Mouse (Mus musculus) neural tube, embryonic 13.5 days (tissue): Measurements from ENCODE around the gene Caprin2. TPM values are rescaled to one million over a fixed set of nuclear protein-coding genes. Genes with fewer than 3 reads are reported as not detected.
"Not testable (repeated sequence)": the region's sequence is repeated elsewhere in the genome, so short reads cannot be mapped to it uniquely, and the experiment has no call there.

Source experiments
- ATAC-seq: fragments of 200-750 bp; cut with Nextera tagmentation; 2 replicates; pipeline ENCODE4 v1.8.0; 2017; ENCODE audit warnings: low read depth, mild to moderate bottlenecking, moderate TSS enrichment, moderate library complexity
- H3K27ac ChIP-seq: fragments of 300-500 bp; sonication (generic); replicated peaks from 2 replicates; pipeline ENCODE4 v1.5.1; 2015; ENCODE audit warnings: moderate library complexity, mild to moderate bottlenecking, inconsistent platforms
- H3K27me3 ChIP-seq: fragments of 300-500 bp; sonication (generic); 2 replicates; pipeline ENCODE4 v1.6.1; 2015; ENCODE audit warnings: mild to moderate bottlenecking, inconsistent platforms
- H3K36me3 ChIP-seq: fragments of 300-500 bp; sonication (generic); 2 replicates; pipeline ENCODE4 v1.6.1; 2015; ENCODE audit warnings: mild to moderate bottlenecking, inconsistent platforms
- H3K4me1 ChIP-seq: fragments of 300-500 bp; sonication (generic); replicated peaks from 2 replicates; pipeline ENCODE4 v1.6.1; 2015; ENCODE audit warnings: inconsistent platforms
- H3K4me2 ChIP-seq: fragments of 300-500 bp; sonication (generic); 2 replicates; pipeline ENCODE4 v1.6.1; 2015; ENCODE audit warnings: inconsistent platforms, mild to moderate bottlenecking, moderate library complexity
- H3K4me3 ChIP-seq: fragments of 300-500 bp; sonication (generic); 2 replicates; pipeline ENCODE4 v1.5.1; 2015; ENCODE audit warnings: mild to moderate bottlenecking, inconsistent platforms
- H3K9ac ChIP-seq: fragments of 300-500 bp; sonication (generic); 2 replicates; pipeline ENCODE4 v1.6.1; 2015; ENCODE audit warnings: moderate library complexity, mild to moderate bottlenecking, inconsistent platforms
- H3K9me3 ChIP-seq: fragments of 300-500 bp; sonication (generic); 2 replicates; pipeline ENCODE4 v1.6.1; 2016; ENCODE audit warnings: inconsistent platforms
- WGBS: fragments of 180-500 bp; shearing (Covaris S2); methylation state at CpG from one replicate; pipeline ENCODE4 v1.1.7; 2015; 5-methylcytosine and 5-hydroxymethylcytosine counted together
- polyA plus RNA-seq: library from polyadenylated mRNA; unstranded; fragments of >200 nt; fragmentation: Nextera tagmentation; extraction: Ambion mirVana; gene quantifications from 2 replicates; pipeline ENCODE4 v1.2.1, GENCODE M21; 2015

Gene Caprin2
- polyA plus RNA-seq, 1 experiment from 2014 or later: 14.7 TPM

DNA sequence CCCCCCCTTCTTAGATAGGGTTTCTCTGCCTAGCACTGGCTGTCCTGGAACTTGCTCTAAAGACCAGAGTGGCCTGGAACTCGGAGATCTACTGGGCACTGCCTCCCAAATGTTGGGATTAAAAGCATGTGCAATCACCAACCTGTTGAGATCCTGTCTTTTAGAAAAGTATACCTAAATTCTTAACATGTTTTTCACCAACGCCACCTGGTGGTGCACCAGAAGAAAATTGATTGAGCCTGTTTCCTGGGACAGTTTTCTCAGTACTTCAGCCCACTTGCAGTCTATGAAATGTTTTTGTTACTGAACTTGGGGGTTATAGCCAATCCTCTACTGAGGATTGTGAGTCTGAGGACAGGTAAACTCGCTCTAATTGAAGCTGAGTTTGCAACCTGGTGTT is 20.8 kb upstream of the Caprin2 start:
- H3K27ac ChIP-seq: no peak overlapping the region
- no peak for ATAC-seq
- 33% methylated on average over 3 of the region's 3 CpGs for WGBS

DNA sequence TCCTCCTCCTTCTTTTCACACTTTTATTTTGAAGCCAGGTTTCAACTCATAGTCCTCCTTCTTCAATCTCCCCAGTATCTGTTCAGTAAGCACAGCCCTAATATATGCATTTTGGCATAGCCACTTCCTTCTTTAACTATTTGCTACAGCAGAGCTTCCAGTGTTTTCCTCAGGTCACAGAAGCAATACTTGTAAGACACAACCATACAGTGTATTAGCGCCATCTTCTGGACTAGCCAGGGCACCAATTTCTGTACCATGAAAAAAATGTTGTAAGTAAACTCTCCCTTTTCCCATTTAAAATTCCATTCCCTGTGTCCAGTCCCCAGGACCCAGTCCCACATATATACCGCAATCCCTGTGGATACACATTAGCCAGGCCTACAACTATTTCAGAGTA is 17.9 kb upstream of the Caprin2 start:
- Histone ChIP-seq H3K27ac (no peak overlapping the region), H3K36me3 (0 out of 2 replicates have a peak, but pooled peaks cover 6% of the 10 kb centered on the region), H3K27me3 (no peaks in the 10 kb centered on the region), H3K4me2 (no peak overlapping the region), H3K4me3 (no peak overlapping the region), H3K4me1 (no peaks in the 10 kb centered on the region), H3K9me3 (no peaks in the 10 kb centered on the region), H3K9ac (no peak overlapping the region)
- WGBS: 12% methylated on average over 2 of the region's 2 CpGs
- peak; percentile 63; the same call in 1 of the 2 replicates for ATAC-seq

More for the DNA sequence above, 20.8 kb upstream of the Caprin2 start:
- Histone ChIP-seq H3K4me3 (no peak overlapping the region), H3K9ac (no peak overlapping the region), H3K9me3 (no peaks in the 10 kb centered on the region), H3K27me3 (no peaks in the 10 kb centered on the region), H3K4me1 (no peaks in the 10 kb centered on the region), H3K36me3 (peaks cover 24% of the 10 kb centered on the region), H3K4me2 (no peak overlapping the region)

DNA sequence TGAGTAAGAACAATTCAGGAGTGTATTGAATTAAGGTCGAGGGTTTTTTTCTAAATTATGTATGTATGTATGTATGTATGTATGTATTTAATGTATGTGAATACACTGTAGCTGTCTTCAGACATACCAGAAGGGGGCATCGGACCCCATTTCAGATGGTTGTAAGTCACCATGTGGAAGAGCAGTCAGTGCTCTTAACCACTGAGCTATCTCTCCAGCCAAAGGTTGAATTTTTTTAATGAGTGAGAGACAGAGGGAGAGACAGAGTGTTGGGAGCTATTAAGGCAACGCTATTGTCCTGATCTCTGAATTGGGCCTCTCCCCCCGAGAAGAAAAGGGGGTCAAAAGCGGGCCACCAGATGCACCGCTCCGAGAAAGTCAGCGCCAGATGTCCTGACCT is 15.9 kb upstream of the Caprin2 start:
- not testable (repeated sequence) for H3K9ac ChIP-seq, H3K27me3 ChIP-seq, H3K9me3 ChIP-seq, H3K36me3 ChIP-seq, ATAC-seq, H3K4me1 ChIP-seq, H3K27ac ChIP-seq, H3K4me2 ChIP-seq, H3K4me3 ChIP-seq
- 84% methylated on average over 8 of the region's 8 CpGs for WGBS

GRCm38 (mm10) chr6:148906958-148907357 is 10.9 kb upstream of the Caprin2 start:
- H3K4me3 ChIP-seq: no peak overlapping the region
- 94% methylated on average over 9 of the region's 9 CpGs for WGBS
- no peaks in the 10 kb centered on the region for H3K27me3 ChIP-seq
- H3K9me3 ChIP-seq: no peaks in the 10 kb centered on the region
- no peak overlapping the region for H3K4me2 ChIP-seq
- no peaks in the 10 kb centered on the region for H3K4me1 ChIP-seq
- H3K36me3 ChIP-seq: no peaks in the 10 kb centered on the region
- ATAC-seq: no peak
- no peak overlapping the region for H3K9ac ChIP-seq
- H3K27ac ChIP-seq: no peak overlapping the region

- no peak overlapping the region for H3K4me2 ChIP-seq
- WGBS: 79% methylated on average over 3 of the region's 3 CpGs
- H3K36me3 ChIP-seq: no peaks in the 10 kb centered on the region
- H3K4me1 ChIP-seq: no peaks in the 10 kb centered on the region
- no peak overlapping the region for H3K9ac ChIP-seq
- no peaks in the 10 kb centered on the region for H3K27me3 ChIP-seq
- no peak overlapping the region for H3K27ac ChIP-seq
- no peak overlapping the region for H3K4me3 ChIP-seq
- no peak for ATAC-seq
- H3K9me3 ChIP-seq: no peaks in the 10 kb centered on the region
These were observed 6.7 kb upstream of the Caprin2 start for GRCm38 (mm10) chr6:148902728-148903127.

DNA sequence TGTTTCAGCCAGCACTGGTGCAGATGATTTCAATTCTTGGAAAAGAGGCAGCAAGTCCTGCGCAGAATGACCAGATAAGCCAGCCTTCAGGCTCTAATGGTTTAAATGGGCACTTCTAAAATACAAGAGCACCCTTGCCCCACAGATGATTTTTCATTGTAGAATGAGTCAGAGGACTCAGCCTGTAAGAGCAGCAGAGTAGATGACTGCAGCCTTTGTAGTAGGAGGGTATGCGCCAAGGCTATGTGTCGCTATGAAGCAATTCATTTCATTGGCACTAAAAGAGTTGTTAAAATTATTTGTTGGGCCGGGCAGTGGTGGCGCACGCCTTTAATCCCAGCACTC is 442 bp upstream of the Caprin2 start:
- peak; percentile 57 for ATAC-seq
- H3K27me3 ChIP-seq: no peaks in the 10 kb centered on the region
- H3K36me3 ChIP-seq: no peaks in the 10 kb centered on the region
- H3K4me3 ChIP-seq: peak overlapping the region; percentile 70
- 56% methylated on average over 6 of the region's 6 CpGs for WGBS
- no peaks in the 10 kb centered on the region for H3K9me3 ChIP-seq
- H3K4me2 ChIP-seq: peak overlapping the region; percentile 87
- peak overlapping the region; percentile 78 for H3K9ac ChIP-seq
- H3K4me1 ChIP-seq: peaks cover 10% of the 10 kb centered on the region
- H3K27ac ChIP-seq: peak overlapping the region; percentile 94

- H3K27ac ChIP-seq: peak overlapping the region; percentile 94
- no peak for ATAC-seq
- H3K36me3 ChIP-seq: no peaks in the 10 kb centered on the region
These were observed 907 bp downstream of the Caprin2 start for GRCm38 (mm10) chr6:148894888-148895772.

DNA sequence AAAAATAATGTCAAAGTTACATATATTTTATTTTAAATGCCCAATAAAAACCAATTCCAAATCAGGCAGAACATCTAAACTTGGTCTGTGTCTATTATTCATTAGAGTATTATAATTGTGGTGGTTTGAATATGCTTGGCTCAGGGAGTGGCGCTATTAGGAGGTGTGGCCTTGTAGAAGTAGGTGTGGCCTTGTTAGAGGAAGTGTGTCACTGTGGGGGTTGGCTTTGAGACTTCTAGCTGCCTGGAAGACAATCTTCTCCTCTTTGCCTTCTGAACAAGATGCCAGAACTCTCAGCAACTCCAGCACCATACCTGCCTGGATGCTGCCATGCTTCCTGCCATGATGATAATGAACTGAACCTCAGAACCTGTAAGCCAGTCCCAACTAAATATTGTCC is 22.1 kb downstream of the Caprin2 start:
- Histone ChIP-seq H3K9ac (no peak overlapping the region), H3K36me3 (peaks cover 7% of the 10 kb centered on the region), H3K9me3 (no peaks in the 10 kb centered on the region), H3K4me2 (no peak overlapping the region), H3K4me1 (no peaks in the 10 kb centered on the region), H3K27me3 (no peaks in the 10 kb centered on the region), H3K27ac (no peak overlapping the region), H3K4me3 (no peak overlapping the region)
- ATAC-seq: no peak
- WGBS: 100% methylated on average over 1 of the region's 1 CpGs

More at GRCm38 (mm10) chr6:148894888-148895772, 907 bp downstream of the Caprin2 start:
- 15% methylated on average over 18 of the region's 18 CpGs for WGBS
- no peaks in the 10 kb centered on the region for H3K27me3 ChIP-seq
- H3K4me3 ChIP-seq: peak overlapping the region; percentile 70
- peak overlapping the region; percentile 76 for H3K9ac ChIP-seq
- no peaks in the 10 kb centered on the region for H3K9me3 ChIP-seq
- H3K4me2 ChIP-seq: peak overlapping the region; percentile 87
- peaks cover 10% of the 10 kb centered on the region for H3K4me1 ChIP-seq

DNA sequence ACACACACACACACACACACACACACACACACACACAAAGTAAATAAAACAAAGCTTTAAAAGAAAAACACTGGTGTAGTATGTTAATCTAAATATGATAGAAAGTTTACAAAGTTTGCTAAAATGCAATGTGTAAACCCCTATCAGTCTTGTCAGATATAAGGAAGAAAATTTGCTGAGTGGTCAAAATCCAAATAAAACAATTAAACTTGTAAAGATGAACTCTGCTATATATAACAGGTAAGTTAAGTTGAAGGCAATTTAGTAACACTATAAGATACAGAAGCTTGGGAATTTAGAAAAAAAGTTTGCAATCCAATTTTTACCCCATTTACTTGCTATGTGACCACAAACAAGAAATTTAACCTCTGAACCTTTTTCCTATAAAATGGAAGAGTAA is 50.4 kb downstream of the Caprin2 start:
- Histone ChIP-seq H3K9ac (no peak overlapping the region), H3K4me2 (no peak overlapping the region), H3K36me3 (peaks cover 19% of the 10 kb centered on the region; the same call in 1 of the 2 replicates), H3K4me3 (no peak overlapping the region), H3K9me3 (no peaks in the 10 kb centered on the region), H3K27me3 (no peaks in the 10 kb centered on the region), H3K27ac (no peak overlapping the region), H3K4me1 (no peaks in the 10 kb centered on the region)
- no peak for ATAC-seq

- Histone ChIP-seq H3K4me2 (no peak overlapping the region), H3K9me3 (no peaks in the 10 kb centered on the region), H3K4me1 (no peaks in the 10 kb centered on the region), H3K27ac (no peak overlapping the region), H3K9ac (no peak overlapping the region), H3K36me3 (0 out of 2 replicates have a peak, but pooled peaks cover 7% of the 10 kb centered on the region), H3K4me3 (no peak overlapping the region), H3K27me3 (no peaks in the 10 kb centered on the region)
- 95% methylated on average over 1 of the region's 1 CpGs for whole genome bisulfite sequencing
- no peak for ATAC-seq
These were observed 54.3 kb downstream of the Caprin2 start for GRCm38 (mm10) chr6:148841760-148842159.

DNA sequence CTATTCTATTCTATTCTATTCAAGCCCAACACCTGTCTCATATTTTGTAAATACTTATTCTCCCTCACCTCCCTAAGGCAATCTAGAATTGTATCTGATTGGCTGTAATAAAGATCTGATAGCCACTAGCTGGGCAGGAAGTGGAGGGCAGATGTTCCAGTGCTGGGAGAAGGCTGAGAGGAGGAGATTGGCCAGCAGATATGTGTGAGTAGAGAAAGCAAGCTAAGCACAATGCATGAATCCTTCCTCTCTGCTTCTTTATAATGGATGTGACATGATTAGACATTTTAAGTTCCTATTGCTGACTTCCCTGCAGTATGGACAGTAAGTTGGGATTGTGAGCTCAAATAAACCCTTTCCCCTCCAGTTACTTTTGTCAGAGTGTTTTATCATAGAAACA is 57.6 kb downstream of the Caprin2 start:
- Histone ChIP-seq H3K4me1 (no peaks in the 10 kb centered on the region), H3K4me3 (no peak overlapping the region), H3K27ac (no peak overlapping the region), H3K9me3 (0 out of 2 replicates have a peak, but pooled peaks cover 3% of the 10 kb centered on the region), H3K27me3 (no peaks in the 10 kb centered on the region), H3K9ac (no peak overlapping the region), H3K36me3 (0 out of 2 replicates have a peak, but pooled peaks cover 5% of the 10 kb centered on the region), H3K4me2 (no peak overlapping the region)
- ATAC-seq: no peak

DNA sequence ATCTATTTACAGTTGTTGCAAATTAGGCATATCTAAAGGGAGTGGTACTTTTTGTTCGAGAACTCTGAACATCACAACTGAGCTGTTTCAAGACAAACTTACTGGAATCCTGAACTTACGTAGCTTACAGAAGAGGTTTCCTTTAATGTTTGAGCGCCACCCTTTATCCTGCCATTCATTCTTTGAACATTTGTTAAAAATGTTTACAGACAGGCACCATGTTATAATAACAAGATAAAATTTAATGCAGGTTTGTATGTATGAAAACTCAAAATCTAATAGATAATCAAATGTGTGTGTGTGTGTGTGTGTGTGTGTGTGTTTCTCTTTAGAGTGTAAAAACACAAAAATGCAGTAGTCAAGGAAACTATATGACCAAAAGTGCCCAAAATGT is 64.3 kb downstream of the Caprin2 start:
- H3K27ac ChIP-seq: no peak overlapping the region
- peak overlapping the region; percentile 83; the same call in 1 of the 2 replicates for H3K9ac ChIP-seq

More for the DNA sequence above, 64.3 kb downstream of the Caprin2 start:
- Histone ChIP-seq H3K4me1 (peaks cover 21% of the 10 kb centered on the region), H3K27me3 (no peaks in the 10 kb centered on the region), H3K36me3 (no peaks in the 10 kb centered on the region), H3K9me3 (0 out of 2 replicates have a peak, but pooled peaks cover 3% of the 10 kb centered on the region), H3K4me3 (peak overlapping the region; percentile 79), H3K4me2 (peak overlapping the region; percentile 94)
- WGBS: 19% methylated on average over 3 of the region's 3 CpGs
- ATAC-seq: no peak
